Mouse (Mus musculus) adrenal gland, postnatal 4 days (tissue): ENCODE measurements around the gene Cep44. TPM values are rescaled to one million over a fixed set of nuclear protein-coding genes. Genes with fewer than 3 reads are reported as not detected.
A peak's percentile ranks its signal among the peaks of the same experiment; 100 is the strongest.

ENCODE experiments used
- DNase-seq, 2 experiments: peaks; one replicate each; pipeline ENCODE4 v3.0.0; 2021 to 2022; ENCODE audit warnings: low spot score in 2 of 2, mixed read lengths in 2 of 2
- long read RNA-seq, 2 experiments: library from polyadenylated mRNA; stranded (forward); transcript quantifications; one replicate each; pipeline ENCODE4 v2.0.0; 2021
- total RNA-seq, 2 experiments: library from RNA; stranded (reverse); gene quantifications; 2 replicates each; pipeline ENCODE4 v1.2.3; 2021

Cep44 gene
- total RNA-seq = 10 to 100 TPM; 38.1 to 45.4 TPM
- long read RNA-seq, experiment 1, partial matches to known transcripts = 3 of 17 reads
- long read RNA-seq, experiment 1, other reads (novel, unspliced or antisense) = 10 of 17 reads
- long read RNA-seq, experiment 2, transcript Cep44-201 (11 exons, 1,690 nt) = major isoform, 7 of 32 reads
- long read RNA-seq, experiment 2, partial matches to known transcripts = 8 of 32 reads
- long read RNA-seq, experiment 2, other reads (novel, unspliced or antisense) = 17 of 32 reads

- DNase-seq = peak; percentile 30 to 48
These were observed at the start of gene Cep44, which contains the start of gene Fbxo8 for GRCm38 (mm10) chr8:56550558-56551360. Gene Cep44, minus strand, starts transcription at chr8:56551047. Gene Fbxo8, plus strand, starts transcription at chr8:56551090.

- no peak for DNase-seq
These were observed 40.7 kb upstream of the Cep44 start for GRCm38 (mm10) chr8:56591502-56591901.

GRCm38 (mm10) chr8:56591084-56591483, 40.2 kb upstream of the Cep44 start:
- DNase-seq = no peak

- no peak for DNase-seq
These were observed 38.2 kb upstream of the Cep44 start for GRCm38 (mm10) chr8:56589004-56589403.

GRCm38 (mm10) chr8:56582841-56583240, 32.0 kb upstream of the Cep44 start:
- DNase-seq = no peak

- no peak for DNase-seq
These were observed 30.1 kb upstream of the Cep44 start for GRCm38 (mm10) chr8:56580918-56581317.

GRCm38 (mm10) chr8:56566856-56567255, 16.0 kb upstream of the Cep44 start:
- DNase-seq = no peak

GRCm38 (mm10) chr8:56564399-56565047, 13.7 kb upstream of the Cep44 start:
- DNase-seq = no peak

GRCm38 (mm10) chr8:56552551-56553103, 1.8 kb upstream of the Cep44 start:
- no peak for DNase-seq

- no peak for DNase-seq
These were observed 1.2 kb upstream of the Cep44 start for GRCm38 (mm10) chr8:56552045-56552444.

- DNase-seq = peak; percentile 45 to 67
These were observed 560 bp upstream of the Cep44 start for GRCm38 (mm10) chr8:56551361-56551852.

GRCm38 (mm10) chr8:56547866-56548265, 3.0 kb downstream of the Cep44 start:
- DNase-seq = no peak

GRCm38 (mm10) chr8:56540706-56541105, 10.1 kb downstream of the Cep44 start:
- DNase-seq = no peak

- DNase-seq = peak; percentile 18 to 22
These were observed 20.5 kb downstream of the Cep44 start for GRCm38 (mm10) chr8:56530359-56530758.

- no peak for DNase-seq
These were observed 22.0 kb downstream of the Cep44 start for GRCm38 (mm10) chr8:56528869-56529268.

- DNase-seq = no peak
These were observed 29.8 kb downstream of the Cep44 start for GRCm38 (mm10) chr8:56521051-56521450.

GRCm38 (mm10) chr8:56520249-56520648, 30.6 kb downstream of the Cep44 start:
- no peak for DNase-seq

GRCm38 (mm10) chr8:56518848-56519247, 32.0 kb downstream of the Cep44 start:
- no peak for DNase-seq

GRCm38 (mm10) chr8:56508952-56509479, 41.8 kb downstream of the Cep44 start:
- DNase-seq = no peak

GRCm38 (mm10) chr8:56508318-56508951, 42.4 kb downstream of the Cep44 start:
- no peak for DNase-seq

GRCm38 (mm10) chr8:56501911-56502310, 48.9 kb downstream of the Cep44 start:
- no peak for DNase-seq
